Mouse (Mus musculus) spleen, adult 2 months (tissue): Measurements from ENCODE around the gene Akap2. TPM values are rescaled to one million over a fixed set of nuclear protein-coding genes. Genes with fewer than 3 reads are reported as not detected.

Source experiments
- DNase-seq, 2 experiments: peaks; one replicate each; pipeline versions ENCODE4 v3.0.0 to v3.0.0-alpha.2; 2012 to 2021; ENCODE audit warnings: low spot score in 2 of 2, low read depth in 1 of 2
- H3K27ac ChIP-seq: fragments of 200-500 bp; 2 replicates; pipeline ENCODE4 v1.5.1; 2012; ENCODE audit warnings: low read length, inconsistent platforms; ENCODE audit not compliant: insufficient read depth
- H3K27me3 ChIP-seq: fragments of 200-500 bp; 2 replicates; pipeline ENCODE4 v1.6.1; 2012; ENCODE audit warnings: mild to moderate bottlenecking, moderate library complexity, low read length, inconsistent platforms; ENCODE audit not compliant: control insufficient read depth, insufficient read depth
- H3K36me3 ChIP-seq: fragments of 200-500 bp; 2 replicates; pipeline ENCODE4 v1.6.1; 2012; ENCODE audit warnings: mild to moderate bottlenecking, low read length, inconsistent platforms; ENCODE audit not compliant: control insufficient read depth, insufficient read depth
- H3K4me1 ChIP-seq: fragments of 200-500 bp; 2 replicates; pipeline ENCODE4 v1.6.1; 2011; ENCODE audit warnings: inconsistent platforms; ENCODE audit not compliant: control insufficient read depth, insufficient read depth, insufficient read length
- H3K4me3 ChIP-seq: fragments of 200-500 bp; 2 replicates; pipeline ENCODE4 v1.5.1; 2011; ENCODE audit warnings: mild to moderate bottlenecking, inconsistent platforms; ENCODE audit not compliant: insufficient read depth, insufficient read length; ENCODE audit errors: extremely low read depth
- CTCF ChIP-seq: fragments of 200-500 bp; IDR thresholded peaks from 2 replicates; pipeline ENCODE4 v1.5.1; 2011; ENCODE audit warnings: mild to moderate bottlenecking, inconsistent platforms; ENCODE audit not compliant: insufficient read depth, insufficient read length, insufficient replicate concordance; ENCODE audit errors: extremely low read depth
- POLR2A ChIP-seq: fragments of 200-500 bp; IDR thresholded peaks from 2 replicates; pipeline ENCODE4 v1.6.1; 2011; ENCODE audit warnings: low read depth, low read length, inconsistent platforms
- WGBS: fragments of 180-500 bp; shearing (Covaris S2); methylation state at CpG from one replicate; pipeline ENCODE4 v1.1.7; 2018; 5-methylcytosine and 5-hydroxymethylcytosine counted together
- polyA plus RNA-seq: library from polyadenylated mRNA; depleted of rRNA; stranded (reverse); fragments of >200 nt; gene quantifications from 2 replicates; pipeline ENCODE4 v1.2.3, GENCODE M21; 2012

Akap2 gene
- polyA plus RNA-seq, 1 experiment: 23.6 TPM

- Histone ChIP-seq H3K36me3 (no peaks in the 10 kb centered on the region), H3K4me3 (no peak overlapping the region), H3K27me3 (no peaks in the 10 kb centered on the region), H3K4me1 (peaks cover 28% of the 10 kb centered on the region), H3K27ac (no peak overlapping the region)
- WGBS: 71% methylated on average over 12 of the region's 12 CpGs
- DNase-seq: no peak
- no peak for TF ChIP-seq POLR2A
- TF ChIP-seq CTCF: no peak
Measured at GRCm38 (mm10) chr4:57677916-57678315, 39.5 kb upstream of the Akap2 start.

- Histone ChIP-seq H3K27ac (no peak overlapping the region), H3K4me1 (peaks cover 24% of the 10 kb centered on the region), H3K36me3 (no peaks in the 10 kb centered on the region), H3K4me3 (no peak overlapping the region), H3K27me3 (no peaks in the 10 kb centered on the region)
- WGBS: 87% methylated on average over 9 of the region's 9 CpGs
- no peak for TF ChIP-seq CTCF
- TF ChIP-seq POLR2A: no peak
- no peak for DNase-seq
Measured at GRCm38 (mm10) chr4:57678991-57679457, 38.4 kb upstream of the Akap2 start.

GRCm38 (mm10) chr4:57680186-57680585 lies 37.3 kb upstream of the Akap2 start:
- no peak overlapping the region for H3K27ac ChIP-seq
- no peak overlapping the region for H3K4me3 ChIP-seq
- 87% methylated on average over 12 of the region's 12 CpGs for WGBS
- H3K27me3 ChIP-seq: no peaks in the 10 kb centered on the region
- no peak for TF ChIP-seq CTCF
- no peak for TF ChIP-seq POLR2A
- H3K4me1 ChIP-seq: peaks cover 16% of the 10 kb centered on the region
- H3K36me3 ChIP-seq: no peaks in the 10 kb centered on the region
- no peak for DNase-seq

GRCm38 (mm10) chr4:57681511-57681910 lies 35.9 kb upstream of the Akap2 start:
- H3K36me3 ChIP-seq: no peaks in the 10 kb centered on the region
- 15% methylated on average over 12 of the region's 12 CpGs for WGBS
- H3K27me3 ChIP-seq: no peaks in the 10 kb centered on the region
- H3K4me1 ChIP-seq: peaks cover 13% of the 10 kb centered on the region
- TF ChIP-seq CTCF: no peak
- no peak for TF ChIP-seq POLR2A
- H3K27ac ChIP-seq: peak overlapping the region; percentile 61; the same call in 1 of the 2 replicates
- peak; percentile 81 to 86 for DNase-seq
- no peak overlapping the region; the same call in 1 of the 2 replicates for H3K4me3 ChIP-seq

GRCm38 (mm10) chr4:57682341-57682740 lies 35.1 kb upstream of the Akap2 start:
- WGBS: 91% methylated on average over 2 of the region's 2 CpGs
- Histone ChIP-seq H3K27ac (no peak overlapping the region), H3K4me3 (no peak overlapping the region), H3K27me3 (no peaks in the 10 kb centered on the region), H3K4me1 (peaks cover 13% of the 10 kb centered on the region), H3K36me3 (no peaks in the 10 kb centered on the region)
- no peak for DNase-seq
- no peak for TF ChIP-seq CTCF

GRCm38 (mm10) chr4:57682944-57683343 lies 34.5 kb upstream of the Akap2 start:
- 89% methylated on average over 11 of the region's 11 CpGs for WGBS
- TF ChIP-seq POLR2A (no peak), CTCF (no peak)
- DNase-seq: no peak
- Histone ChIP-seq H3K27ac (no peak overlapping the region), H3K27me3 (no peaks in the 10 kb centered on the region), H3K36me3 (no peaks in the 10 kb centered on the region), H3K4me1 (peaks cover 13% of the 10 kb centered on the region), H3K4me3 (no peak overlapping the region)

- no peaks in the 10 kb centered on the region for H3K27me3 ChIP-seq
- no peak overlapping the region for H3K27ac ChIP-seq
- TF ChIP-seq POLR2A: no peak
- TF ChIP-seq CTCF: no peak
- 71% methylated on average over 12 of the region's 12 CpGs for WGBS
- DNase-seq: no peak
- no peaks in the 10 kb centered on the region for H3K36me3 ChIP-seq
- H3K4me3 ChIP-seq: no peak overlapping the region
- H3K4me1 ChIP-seq: peaks cover 13% of the 10 kb centered on the region
Measured at GRCm38 (mm10) chr4:57684676-57685215, 32.7 kb upstream of the Akap2 start.
